In genomic region chr10:110429052-110429451, GRCm38 (mm10) we compare ENCODE assay signal across 30 mouse cellular contexts. TPM values are rescaled to one million over a fixed set of nuclear protein-coding genes. Genes with fewer than 3 reads are reported as not detected.
DNase-seq lines count a peak whose midpoint lies in the region; ATAC-seq lines count a peak whose summit lies in the region.
"Had no signal": no experiment of that assay in that cellular context is flagged by ENCODE, and none has a peak within 500 bp of the region (broad histone marks: within the 10 kb centered on the region; RNA-seq: fewer than 3 reads in every experiment).

No protein-coding gene starts in this region.

- no peaks in the 10 kb centered on the region for H3K9me3 ChIP-seq in forebrain, embryonic 12.5 days
- no peaks in the 10 kb centered on the region for H3K9me3 ChIP-seq in forebrain, embryonic 14.5 days (replicated peaks; ENCODE audit: control insufficient read depth, low read length)
- H3K9me3 ChIP-seq in hindbrain, embryonic 13.5 days: no peaks in the 10 kb centered on the region
- peaks cover 5% of the 10 kb centered on the region; the same call in 1 of the 2 replicates for H3K9me3 ChIP-seq in hindbrain, embryonic 14.5 days (ENCODE audit: control insufficient read depth, low read length)
- H3K9me3 ChIP-seq in midbrain, embryonic 10.5 days (replicated peaks): no peaks in the 10 kb centered on the region
- H3K9me3 ChIP-seq in midbrain, embryonic 14.5 days (ENCODE audit: control insufficient read depth, low read length): peaks cover 4% of the 10 kb centered on the region
- H3K9me3 ChIP-seq in neural tube, embryonic 13.5 days: no peaks in the 10 kb centered on the region
- H3K9me3 ChIP-seq: embryonic facial prominence, embryonic 13.5 days; forebrain, embryonic 10.5 days; limb, embryonic 12.5 days; liver, embryonic 15.5 days had no signal

- H3K9ac ChIP-seq in forebrain, embryonic 12.5 days: no peak overlapping the region
- H3K9ac ChIP-seq in forebrain, embryonic 14.5 days (ENCODE audit: low read length): no peak overlapping the region
- no peak overlapping the region for H3K9ac ChIP-seq in hindbrain, embryonic 13.5 days
- H3K9ac ChIP-seq in hindbrain, embryonic 14.5 days: no peak overlapping the region
- no peak overlapping the region for H3K9ac ChIP-seq in midbrain, embryonic 14.5 days (replicated peaks; ENCODE audit: low read length)
- H3K9ac ChIP-seq in neural tube, embryonic 13.5 days: 0 out of 2 replicates have a peak overlapping the region, but pooled peaks have one; percentile 8
- H3K9ac ChIP-seq: embryonic facial prominence, embryonic 13.5 days; limb, embryonic 12.5 days; liver, embryonic 15.5 days; lung, embryonic 14.5 days had no signal

- no peak for DNase-seq in forebrain, embryonic 14.5 days (ENCODE audit: low spot score)
- no peak for DNase-seq in hindbrain, embryonic 14.5 days (ENCODE audit: low spot score)
- DNase-seq in midbrain, embryonic 10.5 days (ENCODE audit: low spot score): no peak
- no peak for DNase-seq in midbrain, embryonic 14.5 days
- no peak for DNase-seq in gastrocnemius, adult 18-20 months (ENCODE audit: low spot score)
- DNase-seq: adrenal gland, adult 2 months; adrenal gland, postnatal 36 days; cerebellum, adult 18-20 months; kidney, adult 8-10 months; kidney, postnatal 4 days; layer of hippocampus, adult 9-11 months; lung, embryonic 14.5 days; lung, postnatal 14 days; right cerebral cortex, adult 18-20 months; spleen, adult 18-20 months; thymus, postnatal 36 days had no signal

- no peak for ATAC-seq in forebrain, embryonic 12.5 days (ENCODE audit: low FRiP score)
- no peak for ATAC-seq in forebrain, embryonic 14.5 days
- no peak for ATAC-seq in hindbrain, embryonic 13.5 days (ENCODE audit: low FRiP score)
- no peak for ATAC-seq in hindbrain, embryonic 14.5 days (ENCODE audit: low FRiP score)
- no peak for ATAC-seq in midbrain, embryonic 14.5 days (ENCODE audit: low FRiP score, low TSS enrichment)
- 0 out of 2 replicates have a peak, but pooled peaks have one; percentile 38 for ATAC-seq in neural tube, embryonic 13.5 days (ENCODE audit: low read depth)
- ATAC-seq: activated CD4-positive, CD25-positive, alpha-beta regulatory T cell, adult 4 months; intestine, embryonic 16.5 days had no signal

- no peak overlapping the region for H3K4me3 ChIP-seq in forebrain, embryonic 12.5 days (replicated peaks)
- no peak overlapping the region for H3K4me3 ChIP-seq in forebrain, embryonic 14.5 days (ENCODE audit: low read depth, low read length)
- no peak overlapping the region for H3K4me3 ChIP-seq in hindbrain, embryonic 13.5 days
- H3K4me3 ChIP-seq in hindbrain, embryonic 14.5 days (replicated peaks; ENCODE audit: low read length): no peak overlapping the region
- H3K4me3 ChIP-seq in midbrain, embryonic 10.5 days: no peak overlapping the region
- H3K4me3 ChIP-seq in midbrain, embryonic 14.5 days (replicated peaks; ENCODE audit: low read depth, low read length): no peak overlapping the region
- H3K4me3 ChIP-seq in neural tube, embryonic 13.5 days: no peak overlapping the region
- H3K4me3 ChIP-seq: embryonic facial prominence, embryonic 13.5 days; forebrain, embryonic 10.5 days; limb, embryonic 12.5 days; liver, embryonic 15.5 days; myocyte had no signal

- H3K27ac ChIP-seq in forebrain, embryonic 12.5 days: 0 out of 2 replicates have a peak overlapping the region, but pooled peaks have one; percentile 9
- no peak overlapping the region for H3K27ac ChIP-seq in forebrain, embryonic 14.5 days (ENCODE audit: low read depth, low read length)
- H3K27ac ChIP-seq in hindbrain, embryonic 13.5 days: peak overlapping the region; percentile 55
- no peak overlapping the region; the same call in 1 of the 2 replicates for H3K27ac ChIP-seq in hindbrain, embryonic 14.5 days
- H3K27ac ChIP-seq in midbrain, embryonic 10.5 days (replicated peaks): 0 out of 2 replicates have a peak overlapping the region, but pooled peaks have one; percentile 4
- no peak overlapping the region for H3K27ac ChIP-seq in midbrain, embryonic 14.5 days (replicated peaks; ENCODE audit: low read depth, low read length)
- H3K27ac ChIP-seq in neural tube, embryonic 13.5 days (replicated peaks): peak overlapping the region; percentile 49; the same call in 1 of the 2 replicates
- H3K27ac ChIP-seq: embryonic facial prominence, embryonic 13.5 days; forebrain, embryonic 10.5 days; kidney, postnatal 0 days; limb, embryonic 12.5 days; liver, embryonic 15.5 days had no signal

- H3K27me3 ChIP-seq in forebrain, embryonic 12.5 days: no peaks in the 10 kb centered on the region
- no peaks in the 10 kb centered on the region for H3K27me3 ChIP-seq in forebrain, embryonic 14.5 days (replicated peaks; ENCODE audit: control insufficient read depth, insufficient read depth, low read length)
- H3K27me3 ChIP-seq in hindbrain, embryonic 13.5 days: no peaks in the 10 kb centered on the region
- no peaks in the 10 kb centered on the region for H3K27me3 ChIP-seq in hindbrain, embryonic 14.5 days (ENCODE audit: control insufficient read depth, insufficient read depth, low read length)
- no peaks in the 10 kb centered on the region for H3K27me3 ChIP-seq in midbrain, embryonic 10.5 days (ENCODE audit: low read depth, poor library complexity, severe bottlenecking)
- no peaks in the 10 kb centered on the region for H3K27me3 ChIP-seq in midbrain, embryonic 14.5 days (ENCODE audit: control insufficient read depth, insufficient read depth, low read length)
- H3K27me3 ChIP-seq in neural tube, embryonic 13.5 days: no peaks in the 10 kb centered on the region
- H3K27me3 ChIP-seq: CH12.LX; embryonic facial prominence, embryonic 13.5 days; limb, embryonic 12.5 days; liver, embryonic 15.5 days had no signal

- 83% methylated on average over 2 of the region's 2 CpGs for WGBS in forebrain, embryonic 12.5 days
- WGBS in forebrain, embryonic 14.5 days: 84% methylated on average over 2 of the region's 2 CpGs
- 65% methylated on average over 2 of the region's 2 CpGs for WGBS in hindbrain, embryonic 13.5 days
- WGBS in hindbrain, embryonic 14.5 days: 63% methylated on average over 2 of the region's 2 CpGs
- WGBS in midbrain, embryonic 10.5 days: 87% methylated on average over 2 of the region's 2 CpGs
- 74% methylated on average over 2 of the region's 2 CpGs for WGBS in midbrain, embryonic 14.5 days
- 45% methylated on average over 2 of the region's 2 CpGs for WGBS in neural tube, embryonic 13.5 days

- H3K4me2 ChIP-seq in forebrain, embryonic 12.5 days: no peak overlapping the region
- no peak overlapping the region for H3K4me2 ChIP-seq in forebrain, embryonic 14.5 days (ENCODE audit: low read length)
- no peak overlapping the region for H3K4me2 ChIP-seq in hindbrain, embryonic 13.5 days
- no peak overlapping the region for H3K4me2 ChIP-seq in hindbrain, embryonic 14.5 days (replicated peaks)
- no peak overlapping the region for H3K4me2 ChIP-seq in midbrain, embryonic 14.5 days (ENCODE audit: low read length)
- no peak overlapping the region for H3K4me2 ChIP-seq in neural tube, embryonic 13.5 days
- H3K4me2 ChIP-seq: embryonic facial prominence, embryonic 13.5 days; limb, embryonic 12.5 days; liver, embryonic 15.5 days; lung, embryonic 14.5 days had no signal

- peaks cover 14% of the 10 kb centered on the region for H3K4me1 ChIP-seq in forebrain, embryonic 12.5 days
- no peaks in the 10 kb centered on the region for H3K4me1 ChIP-seq in forebrain, embryonic 14.5 days (ENCODE audit: control insufficient read depth, insufficient read depth, low read length)
- peaks cover 26% of the 10 kb centered on the region for H3K4me1 ChIP-seq in hindbrain, embryonic 13.5 days (replicated peaks)
- H3K4me1 ChIP-seq in hindbrain, embryonic 14.5 days (replicated peaks; ENCODE audit: control insufficient read depth, insufficient read depth, low read length): peaks cover 20% of the 10 kb centered on the region
- H3K4me1 ChIP-seq in midbrain, embryonic 10.5 days: peaks cover 18% of the 10 kb centered on the region
- H3K4me1 ChIP-seq in midbrain, embryonic 14.5 days (ENCODE audit: control insufficient read depth, insufficient read depth, low read length): peaks cover 12% of the 10 kb centered on the region
- peaks cover 25% of the 10 kb centered on the region for H3K4me1 ChIP-seq in neural tube, embryonic 13.5 days (replicated peaks)
- H3K4me1 ChIP-seq: limb, embryonic 12.5 days; liver, embryonic 15.5 days had no signal

- H3K36me3 ChIP-seq in forebrain, embryonic 12.5 days (replicated peaks): no peaks in the 10 kb centered on the region
- no peaks in the 10 kb centered on the region for H3K36me3 ChIP-seq in forebrain, embryonic 14.5 days (ENCODE audit: control insufficient read depth, insufficient read depth, low read length)
- peaks cover 7% of the 10 kb centered on the region for H3K36me3 ChIP-seq in hindbrain, embryonic 13.5 days
- H3K36me3 ChIP-seq in hindbrain, embryonic 14.5 days (replicated peaks; ENCODE audit: control insufficient read depth, insufficient read depth): no peaks in the 10 kb centered on the region
- no peaks in the 10 kb centered on the region for H3K36me3 ChIP-seq in midbrain, embryonic 10.5 days
- no peaks in the 10 kb centered on the region for H3K36me3 ChIP-seq in midbrain, embryonic 14.5 days (ENCODE audit: control insufficient read depth, insufficient read depth, low read length)
- H3K36me3 ChIP-seq in neural tube, embryonic 13.5 days: peaks cover 9% of the 10 kb centered on the region
- H3K36me3 ChIP-seq: embryonic facial prominence, embryonic 13.5 days; forebrain, embryonic 10.5 days; limb, embryonic 12.5 days; liver, embryonic 15.5 days had no signal

RNA-seq across cellular contexts. Expression of gene Nav3, which starts 27.0 kb away (rescaled TPM):
- 9.8 and 10.7 TPM in 2 replicates for polyA plus RNA-seq in forebrain, embryonic 12.5 days (2016; fragmentation: Nextera tagmentation; extraction: Ambion mirVana)
- 17.6 and 22.0 TPM in 2 replicates for polyA plus RNA-seq in forebrain, embryonic 14.5 days (2014; fragmentation: Nextera tagmentation; extraction: Ambion mirVana)
- polyA plus RNA-seq in hindbrain, embryonic 13.5 days (2015; fragmentation: Nextera tagmentation; extraction: Ambion mirVana): 22.7 and 24.2 TPM in 2 replicates
- 27.7 and 28.1 TPM in 2 replicates for polyA plus RNA-seq in hindbrain, embryonic 14.5 days (2014; fragmentation: Nextera tagmentation; extraction: Ambion mirVana)
- polyA plus RNA-seq in midbrain, embryonic 10.5 days (2016; fragmentation: Nextera tagmentation; extraction: Ambion mirVana): 3.4 and 4.9 TPM in 2 replicates
- polyA plus RNA-seq in midbrain, embryonic 14.5 days (2014; fragmentation: Nextera tagmentation; extraction: Ambion mirVana): 26.9 and 28.9 TPM in 2 replicates
- 27.5 and 28.2 TPM in 2 replicates for polyA plus RNA-seq in neural tube, embryonic 13.5 days (2015; fragmentation: Nextera tagmentation; extraction: Ambion mirVana)
- total RNA-seq in gastrocnemius, adult 18-20 months (2021): 1 to 10 TPM; 1.3 to 1.4 TPM
- total RNA-seq: common myeloid progenitor, adult 5-6 weeks; granulocyte monocyte progenitor cell, adult 5-6 weeks had no signal

Comparison
In these comparisons a context has a peak if more than half of its experiments do, and no peak if none do; other contexts are left out.
1. H3K27ac ChIP-seq: peak in forebrain, embryonic 12.5 days (single experiment), hindbrain, embryonic 13.5 days (single experiment), midbrain, embryonic 10.5 days (single experiment) and neural tube, embryonic 13.5 days (single experiment); none in forebrain, embryonic 14.5 days (single experiment), hindbrain, embryonic 14.5 days (single experiment) and midbrain, embryonic 14.5 days (single experiment).